Mouse (Mus musculus) kidney, postnatal 0 days (tissue): ENCODE results near the gene 2310022A10Rik. TPM values are rescaled to one million over a fixed set of nuclear protein-coding genes. Genes with fewer than 3 reads are reported as not detected.

ENCODE experiments used
- ATAC-seq: fragments of 200-750 bp; cut with Nextera tagmentation; replicated peaks from 2 replicates; pipeline ENCODE4 v1.8.0; 2017; ENCODE audit warnings: low read depth, moderate number of reproducible peaks, moderate TSS enrichment, moderate library complexity; ENCODE audit not compliant: low FRiP score
- DNase-seq: peaks from one replicate; pipeline ENCODE4 v3.0.0-alpha.2; 2016; ENCODE audit warnings: low spot score
- H3K27ac ChIP-seq: fragments of 300-500 bp; sonication (generic); 2 replicates; pipeline ENCODE4 v1.5.1; 2014; ENCODE audit warnings: mild to moderate bottlenecking
- H3K27me3 ChIP-seq: fragments of 300-500 bp; sonication (generic); 2 replicates; pipeline ENCODE4 v1.6.1; 2014; ENCODE audit warnings: low read length, mixed read lengths; ENCODE audit not compliant: insufficient read depth
- H3K36me3 ChIP-seq: fragments of 300-500 bp; sonication (generic); 2 replicates; pipeline ENCODE4 v1.6.1; 2014; ENCODE audit warnings: low read length, mixed read lengths; ENCODE audit not compliant: insufficient read depth
- H3K4me1 ChIP-seq: fragments of 300-500 bp; sonication (generic); replicated peaks from 2 replicates; pipeline ENCODE4 v1.6.1; 2014; ENCODE audit warnings: antibody characterized with exemption, low read length, mixed read lengths; ENCODE audit not compliant: insufficient read depth
- H3K4me2 ChIP-seq: fragments of 300-500 bp; sonication (generic); 2 replicates; pipeline ENCODE4 v1.6.1; 2014; ENCODE audit warnings: mild to moderate bottlenecking, low read length, moderate library complexity, mixed read lengths
- H3K4me3 ChIP-seq: fragments of 300-500 bp; sonication (generic); replicated peaks from 2 replicates; pipeline ENCODE4 v1.5.1; 2014; ENCODE audit warnings: low read depth, low read length
- H3K9ac ChIP-seq: fragments of 300-500 bp; sonication (generic); 2 replicates; pipeline ENCODE4 v1.6.1; 2014; ENCODE audit warnings: low read depth, low read length
- H3K9me3 ChIP-seq: fragments of 300-500 bp; sonication (generic); replicated peaks from 2 replicates; pipeline ENCODE4 v1.6.1; 2016; ENCODE audit warnings: low read length, inconsistent platforms, mixed read lengths
- CTCF ChIP-seq: IDR thresholded peaks from 2 replicates; pipeline ENCODE4 v1.5.1; 2016; ENCODE audit warnings: antibody characterized with exemption, low read depth, mild to moderate bottlenecking, moderate library complexity
- WGBS: fragments of 180-500 bp; shearing (Covaris S2); extraction: QIAGEN DNeasy Blood & Tissue Kit; methylation state at CpG from one replicate; pipeline ENCODE4 v1.1.7; 2014; 5-methylcytosine and 5-hydroxymethylcytosine counted together
- polyA plus RNA-seq: library from polyadenylated mRNA; unstranded; fragments of >200 nt; fragmentation: Nextera tagmentation; extraction: Ambion mirVana; gene quantifications from 2 replicates; pipeline ENCODE4 v1.2.1, GENCODE M21; 2015

Gene 2310022A10Rik
- polyA plus RNA-seq: 20.1 and 20.9 TPM in 2 replicates

DNA sequence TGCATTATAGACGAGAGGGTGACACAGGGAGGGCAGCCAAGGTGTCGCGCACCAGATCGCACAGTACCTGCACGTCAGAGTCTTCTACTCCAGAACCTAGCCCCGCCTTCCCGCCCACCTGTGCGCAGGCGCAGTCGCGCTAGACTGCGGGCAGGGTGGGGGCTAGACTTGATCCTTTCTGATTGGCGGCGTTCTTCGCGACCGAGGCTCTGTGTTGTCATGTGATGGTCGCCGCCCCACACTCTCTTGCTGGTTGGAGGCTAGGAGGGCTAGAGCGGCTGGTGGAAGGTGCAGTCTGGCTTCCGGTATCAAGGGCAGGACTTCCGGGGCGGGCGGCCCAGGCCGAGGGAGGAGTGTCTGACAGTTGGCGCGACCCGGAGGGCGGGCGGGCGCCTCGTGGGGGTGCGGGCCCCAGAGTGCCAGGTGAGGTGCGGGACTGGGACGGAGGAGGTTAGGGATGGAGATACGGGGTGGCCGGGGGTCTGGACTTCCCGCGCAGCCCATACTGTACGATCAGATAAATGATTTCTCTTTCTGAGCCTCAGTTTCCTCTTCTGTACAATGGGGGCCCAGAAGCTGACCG is at the start of gene 2310022A10Rik, which contains the start of gene Pld3:
2310022A10Rik (plus strand) TSS at position 303 of the 583 bp plus-strand sequence.
Pld3 (minus strand) TSS at position 288 of the 583 bp plus-strand sequence.
- under 1% methylated on average over 41 of the region's 41 CpGs for WGBS
- Histone ChIP-seq H3K36me3 (peaks cover 4% of the 10 kb centered on the region; the same call in 1 of the 2 replicates), H3K27ac (no peak within 1 kb of the TSS), H3K4me1 (0 out of 2 replicates have a peak, but pooled peaks cover 4% of the 10 kb centered on the region), H3K4me2 (peak within 1 kb of the TSS; percentile 75), H3K9ac (peak within 1 kb of the TSS; percentile 70), H3K9me3 (no peaks in the 10 kb centered on the region), H3K4me3 (peak within 1 kb of the TSS; percentile 72), H3K27me3 (no peaks in the 10 kb centered on the region)
- DNase-seq (peak; percentile 98), ATAC-seq (peak; percentile 99)
- no peak for TF ChIP-seq CTCF

DNA sequence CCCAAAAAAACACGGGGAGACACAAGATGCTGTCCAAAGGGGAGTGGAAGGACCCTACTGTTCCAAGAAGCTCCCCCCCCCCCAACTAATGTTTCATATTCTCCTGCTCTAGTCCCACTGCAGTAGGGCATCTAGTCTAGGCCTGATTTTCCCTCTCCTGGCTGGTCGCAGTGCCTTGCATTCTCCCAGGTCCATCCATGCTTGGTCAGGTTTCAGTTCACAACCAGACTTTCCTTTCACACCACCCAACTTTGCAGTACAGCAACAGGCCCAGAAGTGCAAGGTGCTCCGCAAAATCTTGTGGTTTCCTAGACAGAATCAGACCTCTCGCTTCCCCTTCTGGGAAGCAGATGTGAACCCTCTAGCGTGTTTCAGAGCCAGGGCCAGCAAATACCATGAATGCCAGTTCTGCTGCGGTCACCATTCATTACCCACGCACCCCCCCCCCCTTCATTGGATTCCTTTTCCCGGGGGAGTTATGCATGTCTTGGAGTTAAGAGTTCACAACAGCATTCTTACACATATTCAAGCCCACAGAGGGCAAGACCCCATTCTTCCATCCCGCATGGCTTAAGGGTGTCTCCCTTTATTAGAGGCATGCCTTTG is 46.2 kb upstream of the 2310022A10Rik start:
- H3K36me3 ChIP-seq: no peaks in the 10 kb centered on the region
- 23% methylated on average over 9 of the region's 9 CpGs for WGBS
- H3K27ac ChIP-seq: peak overlapping the region; percentile 100
- ATAC-seq: no peak
- peak; percentile 64 for DNase-seq
- peaks cover 6% of the 10 kb centered on the region for H3K4me1 ChIP-seq
- peak overlapping the region; percentile 69 for H3K4me2 ChIP-seq
- TF ChIP-seq CTCF: no peak
- no peaks in the 10 kb centered on the region for H3K9me3 ChIP-seq
- peak overlapping the region; percentile 55; the same call in 1 of the 2 replicates for H3K4me3 ChIP-seq
- H3K9ac ChIP-seq: peak overlapping the region; percentile 3; the same call in 1 of the 2 replicates
- no peaks in the 10 kb centered on the region for H3K27me3 ChIP-seq

DNA sequence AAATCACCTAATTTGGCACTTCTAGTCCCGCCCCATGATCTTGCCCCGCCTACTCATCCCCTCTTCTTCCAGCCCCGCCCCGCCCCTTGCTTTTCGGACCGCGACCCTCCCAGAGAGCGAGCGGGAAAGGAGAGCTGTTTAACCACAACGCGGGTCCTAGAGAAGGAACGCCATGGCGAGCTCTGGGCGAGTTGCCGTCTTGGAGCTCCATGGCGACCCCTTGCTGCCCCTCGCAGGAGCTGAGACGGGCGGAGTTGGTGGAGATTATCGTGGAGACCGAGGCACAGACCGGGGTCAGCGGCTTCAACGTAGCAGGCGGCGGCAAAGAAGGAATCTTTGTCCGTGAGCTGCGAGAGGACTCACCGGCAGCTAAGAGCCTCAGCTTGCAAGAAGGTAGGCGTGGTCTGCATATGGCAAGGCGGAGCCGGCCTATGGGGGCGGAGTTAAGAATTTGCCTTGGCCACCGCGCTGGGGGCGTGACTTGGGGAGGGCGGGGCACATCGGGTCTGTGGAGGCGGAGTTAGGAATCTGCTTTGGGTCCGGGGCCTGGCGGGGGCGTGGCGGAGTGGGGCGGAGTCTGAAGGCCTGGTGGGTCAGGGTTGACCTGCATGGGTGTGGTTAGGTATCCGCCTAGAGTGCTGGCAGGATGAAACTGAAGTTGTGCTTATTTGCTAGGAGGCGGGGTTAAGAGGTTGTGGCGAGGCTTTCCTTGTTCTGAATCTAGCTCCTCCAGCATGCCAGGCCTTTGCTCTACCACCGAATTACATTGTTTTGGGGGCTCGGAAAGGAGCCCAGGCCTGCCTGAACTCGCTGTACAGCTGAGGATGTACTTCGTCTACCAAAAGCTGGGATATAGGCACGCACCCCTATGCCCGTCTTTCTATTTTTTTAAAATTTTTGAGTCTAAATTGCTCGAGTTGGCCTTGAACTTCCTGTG is 45.1 kb upstream of the 2310022A10Rik start:
- H3K27ac ChIP-seq: peak overlapping the region; percentile 100
- no peaks in the 10 kb centered on the region for H3K36me3 ChIP-seq
- H3K9me3 ChIP-seq: no peaks in the 10 kb centered on the region
- H3K4me1 ChIP-seq: peaks cover 6% of the 10 kb centered on the region
- TF ChIP-seq CTCF: peak; percentile 35; the same call in 1 of the 2 replicates
- H3K4me3 ChIP-seq: peak overlapping the region; percentile 55
- ATAC-seq (peak; percentile 93), DNase-seq (peak; percentile 99)
- WGBS: under 1% methylated on average over 54 of the region's 54 CpGs
- H3K4me2 ChIP-seq: peak overlapping the region; percentile 69
- H3K27me3 ChIP-seq: no peaks in the 10 kb centered on the region
- peak overlapping the region; percentile 82 for H3K9ac ChIP-seq

DNA sequence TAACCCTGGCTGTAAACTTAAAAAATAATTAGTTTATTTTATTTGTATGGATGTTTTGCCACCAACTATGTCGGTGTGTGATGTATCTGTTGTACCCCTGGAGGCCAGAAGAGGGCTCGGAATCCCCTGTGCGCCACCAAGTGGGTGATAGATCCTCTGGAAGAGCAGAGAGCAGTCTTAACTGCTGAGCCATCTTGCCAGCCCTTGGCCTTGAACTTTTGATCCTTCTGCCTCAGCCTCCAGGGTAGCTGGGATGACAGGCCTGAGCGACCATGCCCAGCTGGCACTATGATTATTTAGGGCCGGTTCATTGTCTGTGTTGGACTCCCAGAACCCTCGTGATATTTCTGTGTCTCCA is 44.4 kb upstream of the 2310022A10Rik start:
- no peaks in the 10 kb centered on the region for H3K9me3 ChIP-seq
- H3K9ac ChIP-seq: 0 out of 2 replicates have a peak overlapping the region, but pooled peaks have one; percentile 37
- peak overlapping the region; percentile 100 for H3K27ac ChIP-seq
- H3K4me2 ChIP-seq: peak overlapping the region; percentile 69
- no peaks in the 10 kb centered on the region for H3K27me3 ChIP-seq
- ATAC-seq: peak; percentile 61
- peak; percentile 78 for TF ChIP-seq CTCF
- H3K4me1 ChIP-seq: peaks cover 6% of the 10 kb centered on the region
- no peaks in the 10 kb centered on the region for H3K36me3 ChIP-seq
- WGBS: 19% methylated on average over 6 of the region's 6 CpGs
- peak overlapping the region; percentile 55 for H3K4me3 ChIP-seq
- peak; percentile 86 for DNase-seq

DNA sequence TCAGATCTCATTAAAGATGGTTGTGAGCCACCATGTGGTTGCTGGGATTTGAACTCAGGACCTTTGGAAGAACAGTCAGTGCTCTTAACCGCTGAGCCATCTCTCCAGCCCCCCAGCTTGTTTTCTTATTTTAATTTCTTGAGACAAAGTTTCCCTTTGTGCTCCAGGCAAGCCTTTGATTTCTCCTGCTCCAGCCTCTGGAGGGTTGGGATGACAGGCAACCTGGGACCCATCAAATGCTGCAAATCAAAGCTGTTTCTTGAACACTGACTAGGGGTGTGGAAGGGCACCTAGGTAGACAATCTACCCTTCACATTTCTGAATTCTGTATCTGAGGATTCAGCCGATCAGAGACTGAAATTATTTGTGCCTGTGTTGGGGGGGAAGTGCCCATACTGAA is 42.2 kb upstream of the 2310022A10Rik start:
- H3K4me3 ChIP-seq: no peak overlapping the region
- no peak for ATAC-seq
- no peak for TF ChIP-seq CTCF
- H3K4me1 ChIP-seq: peaks cover 6% of the 10 kb centered on the region
- no peaks in the 10 kb centered on the region for H3K36me3 ChIP-seq
- no peaks in the 10 kb centered on the region for H3K27me3 ChIP-seq
- DNase-seq: no peak
- no peak overlapping the region for H3K9ac ChIP-seq
- WGBS: 83% methylated on average over 2 of the region's 2 CpGs
- H3K9me3 ChIP-seq: no peaks in the 10 kb centered on the region
- no peak overlapping the region for H3K4me2 ChIP-seq
- no peak overlapping the region for H3K27ac ChIP-seq

DNA sequence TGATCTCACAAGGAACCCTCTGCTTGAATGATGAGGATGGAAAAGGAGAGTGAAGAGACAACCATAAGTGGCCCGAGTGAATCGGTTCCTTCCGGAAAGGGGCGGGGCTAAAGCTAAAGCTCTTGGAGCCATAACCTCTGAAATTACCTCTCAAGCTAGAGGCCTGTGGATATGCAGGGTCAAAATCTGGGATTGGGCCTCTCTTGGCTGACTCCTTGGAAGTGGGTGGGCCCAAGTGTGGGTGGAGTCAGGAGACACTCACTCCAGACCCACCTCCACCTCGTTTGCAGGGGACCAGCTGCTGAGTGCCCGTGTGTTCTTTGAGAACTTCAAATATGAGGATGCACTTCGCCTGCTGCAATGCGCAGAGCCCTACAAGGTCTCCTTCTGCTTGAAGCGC is 38.1 kb upstream of the 2310022A10Rik start:
- no peaks in the 10 kb centered on the region for H3K4me1 ChIP-seq
- no peak overlapping the region for H3K4me2 ChIP-seq
- 60% methylated on average over 9 of the region's 9 CpGs for WGBS
- H3K27me3 ChIP-seq: no peaks in the 10 kb centered on the region
- H3K4me3 ChIP-seq: no peak overlapping the region
- H3K27ac ChIP-seq: no peak overlapping the region
- TF ChIP-seq CTCF: no peak
- no peak for DNase-seq
- ATAC-seq: no peak
- no peak overlapping the region for H3K9ac ChIP-seq
- H3K36me3 ChIP-seq: peaks cover 8% of the 10 kb centered on the region; the same call in 1 of the 2 replicates
- H3K9me3 ChIP-seq: no peaks in the 10 kb centered on the region
